Comparison of ENCODE assay signal across 20 mouse cellular contexts in genomic region chr7:73262526-73262925, GRCm38 (mm10).
"Had no signal": no experiment of that assay in that cellular context is flagged by ENCODE, and none has a peak within 500 bp of the region (broad histone marks: within the 10 kb centered on the region; RNA-seq: fewer than 3 reads in every experiment).

No protein-coding gene starts in this region.

- H3K4me1 ChIP-seq: limb, embryonic 12.5 days; limb, embryonic 15.5 days; stomach, embryonic 15.5 days had no signal

- H3K36me3 ChIP-seq: limb, embryonic 12.5 days; limb, embryonic 15.5 days; midbrain, embryonic 13.5 days; neural tube, embryonic 13.5 days; stomach, embryonic 15.5 days had no signal

- H3K4me3 ChIP-seq: layer of hippocampus, adult 2 months; limb, embryonic 12.5 days; limb, embryonic 15.5 days; midbrain, embryonic 13.5 days; myocyte; neural tube, embryonic 13.5 days; stomach, embryonic 15.5 days had no signal

- DNase-seq: kidney, adult 2 months; kidney, postnatal 25 days; left cerebral cortex, postnatal 4 days; liver, postnatal 0 days; right cerebral cortex, adult 18-20 months; right cerebral cortex, postnatal 14 days; right cerebral cortex, postnatal 4 days; thymus, postnatal 25 days had no signal

- H3K4me2 ChIP-seq: limb, embryonic 12.5 days; limb, embryonic 15.5 days; liver, embryonic 11.5 days; lung, embryonic 14.5 days; midbrain, embryonic 13.5 days; neural tube, embryonic 13.5 days; stomach, embryonic 15.5 days had no signal

- ATAC-seq: liver, postnatal 0 days had no signal

- H3K27me3 ChIP-seq: limb, embryonic 12.5 days; limb, embryonic 15.5 days; midbrain, embryonic 13.5 days; neural tube, embryonic 13.5 days; stomach, embryonic 15.5 days had no signal

- H3K27ac ChIP-seq: kidney, postnatal 0 days; layer of hippocampus, adult 2 months; limb, embryonic 12.5 days; limb, embryonic 15.5 days; liver, embryonic 14.5 days; macrophage; neural tube, embryonic 13.5 days; stomach, embryonic 15.5 days had no signal

- H3K9me3 ChIP-seq: limb, embryonic 12.5 days; limb, embryonic 15.5 days; midbrain, embryonic 13.5 days; neural tube, embryonic 13.5 days; stomach, embryonic 15.5 days had no signal

- H3K9ac ChIP-seq: limb, embryonic 12.5 days; limb, embryonic 15.5 days; liver, embryonic 14.5 days; liver, postnatal 0 days; lung, embryonic 14.5 days; midbrain, embryonic 13.5 days; neural tube, embryonic 13.5 days; stomach, embryonic 15.5 days had no signal
